Mouse (Mus musculus) ES-Bruce4 (cell line): ENCODE measurements around the gene Lancl3. TPM values are rescaled to one million over a fixed set of nuclear protein-coding genes. Genes with fewer than 3 reads are reported as not detected.
A peak's percentile ranks its signal among the peaks of the same experiment; 100 is the strongest.

ENCODE experiments used
- H3K27ac ChIP-seq: 2 replicates; pipeline ENCODE4 v1.5.1; 2012; ENCODE audit warnings: low read length, inconsistent platforms; ENCODE audit not compliant: insufficient read depth
- H3K27me3 ChIP-seq: 2 replicates; pipeline ENCODE4 v1.6.1; 2012; ENCODE audit warnings: mild to moderate bottlenecking, low read length, inconsistent platforms; ENCODE audit not compliant: control insufficient read depth, poor library complexity, insufficient read depth, severe bottlenecking
- H3K36me3 ChIP-seq: 2 replicates; pipeline ENCODE4 v1.6.1; 2012; ENCODE audit warnings: inconsistent platforms, mild to moderate bottlenecking, low read length, moderate library complexity; ENCODE audit not compliant: control insufficient read depth, poor library complexity, insufficient read depth, severe bottlenecking
- H3K4me1 ChIP-seq: one replicate; pipeline ENCODE4 v1.8.1; 2011; ENCODE audit warnings: low read length; ENCODE audit not compliant: control insufficient read depth, insufficient read depth
- H3K4me3 ChIP-seq: 2 replicates; pipeline ENCODE4 v1.5.1; 2011; ENCODE audit warnings: low read depth, mild to moderate bottlenecking, low read length
- H3K9ac ChIP-seq: 2 replicates; pipeline ENCODE4 v1.6.1; 2012; ENCODE audit warnings: low read depth, mild to moderate bottlenecking, inconsistent platforms; ENCODE audit not compliant: poor library complexity, severe bottlenecking
- H3K9me3 ChIP-seq: replicated peaks from 2 replicates; pipeline ENCODE4 v1.6.1; 2012; ENCODE audit warnings: mild to moderate bottlenecking, low read length, inconsistent platforms; ENCODE audit not compliant: control insufficient read depth, poor library complexity, insufficient read depth, severe bottlenecking
- CTCF ChIP-seq: IDR thresholded peaks from one replicate; pipeline ENCODE4 v1.8.1; 2011; ENCODE audit warnings: low read depth, low read length
- EP300 ChIP-seq: IDR thresholded peaks from 2 replicates; pipeline ENCODE4 v1.6.1; 2011; ENCODE audit warnings: low read depth, low read length; ENCODE audit not compliant: insufficient read depth
- POLR2A ChIP-seq: IDR thresholded peaks from one replicate; pipeline ENCODE4 v1.8.1; 2011; ENCODE audit warnings: low read length; ENCODE audit not compliant: insufficient read depth
- polyA plus RNA-seq: library from polyadenylated mRNA; stranded (reverse); fragments of >200 nt; gene quantifications from 2 replicates; pipeline ENCODE4 v1.2.4, GENCODE M21; 2011; ENCODE audit warnings: low read depth; ENCODE audit not compliant: missing spikeins, insufficient read depth, insufficient read length

The Lancl3 gene
- polyA plus RNA-seq, 1 experiment: 0.49 TPM

DNA sequence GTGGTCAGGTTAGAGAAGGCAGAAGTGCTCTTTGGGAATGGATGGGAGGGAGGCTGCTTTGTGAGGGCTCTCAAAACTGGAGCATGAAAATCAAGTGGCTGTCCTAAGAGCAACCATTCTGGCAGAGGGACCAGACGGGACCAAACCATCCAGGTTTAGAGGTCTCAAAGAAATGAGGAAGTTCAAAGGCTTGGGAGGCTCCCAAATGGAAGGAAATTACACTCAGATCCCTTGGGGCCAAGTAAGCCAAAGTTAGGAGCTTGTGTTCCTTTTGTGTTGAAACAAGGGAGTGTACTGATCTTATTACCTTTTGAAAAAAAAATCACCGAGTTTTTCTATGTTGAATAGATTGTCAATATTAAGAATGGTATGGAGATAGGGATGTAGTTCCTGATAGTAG is 5.4 kb downstream of the Lancl3 start:
- no peaks in the 10 kb centered on the region for H3K27me3 ChIP-seq
- no peaks in the 10 kb centered on the region for H3K4me1 ChIP-seq
- TF ChIP-seq CTCF: no peak
- no peak for TF ChIP-seq EP300
- TF ChIP-seq POLR2A: no peak
- no peak overlapping the region for H3K9ac ChIP-seq
- H3K4me3 ChIP-seq: no peak overlapping the region
- H3K9me3 ChIP-seq: no peaks in the 10 kb centered on the region
- no peaks in the 10 kb centered on the region for H3K36me3 ChIP-seq
- H3K27ac ChIP-seq: no peak overlapping the region

- Histone ChIP-seq H3K4me1 (no peaks in the 10 kb centered on the region), H3K9ac (no peak overlapping the region), H3K27ac (no peak overlapping the region), H3K36me3 (no peaks in the 10 kb centered on the region), H3K9me3 (no peaks in the 10 kb centered on the region), H3K27me3 (no peaks in the 10 kb centered on the region), H3K4me3 (no peak overlapping the region)
- TF ChIP-seq CTCF (peak; percentile 9), EP300 (no peak)
Observed at GRCm38 (mm10) chrX:9216244-9216643, 16.5 kb downstream of the Lancl3 start.

DNA sequence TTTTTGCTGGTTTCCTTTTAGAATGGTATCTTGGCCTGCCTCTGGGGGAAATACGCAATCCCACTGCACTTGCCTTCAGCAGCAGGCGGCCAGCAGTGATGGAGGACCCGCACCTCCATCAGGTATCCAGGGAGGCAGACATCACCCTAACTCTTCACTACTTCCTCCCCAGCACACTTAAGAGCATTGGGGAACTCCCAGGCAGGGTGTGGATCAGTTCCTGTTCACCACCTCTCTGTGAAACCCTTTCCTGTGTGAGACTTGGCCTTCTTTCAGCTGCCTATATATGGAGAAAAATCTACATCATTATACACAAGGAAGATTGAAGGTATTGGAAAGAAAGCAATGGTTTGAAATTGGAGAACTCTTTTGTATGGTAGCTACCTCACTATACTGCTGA is 19.9 kb downstream of the Lancl3 start:
- no peak overlapping the region for H3K27ac ChIP-seq
- H3K9me3 ChIP-seq: no peaks in the 10 kb centered on the region
- TF ChIP-seq EP300 (no peak), POLR2A (no peak), CTCF (no peak)
- no peaks in the 10 kb centered on the region for H3K27me3 ChIP-seq
- H3K36me3 ChIP-seq: no peaks in the 10 kb centered on the region
- no peak overlapping the region for H3K4me3 ChIP-seq
- H3K9ac ChIP-seq: no peak overlapping the region
- H3K4me1 ChIP-seq: no peaks in the 10 kb centered on the region

DNA sequence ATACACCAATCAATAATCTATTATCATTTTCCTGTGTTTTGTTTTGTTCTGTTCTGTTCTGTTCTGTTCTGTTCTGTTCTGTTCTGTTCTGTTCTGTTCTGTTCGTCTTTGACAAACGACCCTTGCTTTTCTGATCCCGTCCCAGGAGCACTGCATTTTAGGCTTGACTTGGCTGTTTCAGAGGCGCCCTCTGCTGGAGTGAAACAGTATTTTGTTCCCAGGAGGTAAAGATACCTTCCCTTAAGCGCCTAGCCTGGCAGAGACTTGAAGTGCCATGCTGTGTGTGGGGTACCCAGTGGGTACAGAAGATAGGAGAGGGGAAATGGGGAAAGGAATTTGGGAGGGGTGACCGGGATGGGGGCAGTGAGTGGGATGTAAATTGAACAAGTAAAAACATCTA is 21.5 kb downstream of the Lancl3 start:
- Histone ChIP-seq H3K9me3 (no peaks in the 10 kb centered on the region), H3K27me3 (no peaks in the 10 kb centered on the region), H3K9ac (no peak overlapping the region), H3K27ac (no peak overlapping the region), H3K4me1 (no peaks in the 10 kb centered on the region), H3K4me3 (no peak overlapping the region), H3K36me3 (no peaks in the 10 kb centered on the region)
- TF ChIP-seq CTCF: peak; percentile 35
- TF ChIP-seq POLR2A: no peak

- no peaks in the 10 kb centered on the region for H3K27me3 ChIP-seq
- no peaks in the 10 kb centered on the region for H3K4me1 ChIP-seq
- TF ChIP-seq POLR2A: no peak
- no peak for TF ChIP-seq EP300
- no peak for TF ChIP-seq CTCF
- H3K9ac ChIP-seq: no peak overlapping the region
- no peak overlapping the region for H3K27ac ChIP-seq
- H3K4me3 ChIP-seq: no peak overlapping the region
- no peaks in the 10 kb centered on the region for H3K9me3 ChIP-seq
- no peaks in the 10 kb centered on the region for H3K36me3 ChIP-seq
Observed at GRCm38 (mm10) chrX:9221736-9222135, 22.0 kb downstream of the Lancl3 start.

DNA sequence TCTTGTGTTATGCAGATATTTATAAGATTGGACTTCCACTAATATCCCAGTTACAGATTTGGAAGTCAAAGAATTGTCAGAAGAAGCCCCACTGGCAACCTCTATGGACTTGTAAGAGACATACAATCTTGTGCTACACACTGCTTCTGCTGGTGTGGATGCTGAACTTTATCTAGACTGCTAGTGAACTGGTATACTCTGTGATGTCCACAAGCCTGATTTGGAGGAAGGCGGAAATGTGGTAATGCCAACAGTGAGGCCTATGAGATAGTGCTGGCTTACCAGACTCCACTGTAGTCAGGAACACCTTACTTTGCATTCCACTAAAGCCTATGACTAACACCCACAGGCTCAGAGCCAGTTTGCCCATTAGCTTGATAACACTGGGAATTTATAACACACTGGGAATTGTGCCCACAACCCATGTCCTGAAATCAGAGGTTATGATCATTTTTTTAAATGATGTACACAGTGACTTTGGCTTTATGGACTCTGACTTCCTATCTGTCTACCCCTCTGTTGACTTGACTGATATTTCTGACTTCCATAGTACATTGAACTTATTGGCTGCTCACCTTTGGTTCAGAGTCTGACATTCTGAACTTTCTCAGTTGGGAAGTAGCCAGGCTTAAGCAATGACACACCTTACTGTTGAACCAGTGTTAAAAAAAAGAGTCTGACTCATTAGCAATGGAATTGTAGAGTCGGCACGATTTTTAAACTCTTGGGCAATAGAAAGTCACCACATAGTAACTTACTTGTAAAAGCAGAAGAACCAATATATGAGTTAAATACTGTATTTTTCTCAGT is 22.9 kb downstream of the Lancl3 start:
- Histone ChIP-seq H3K9me3 (no peaks in the 10 kb centered on the region), H3K9ac (no peak overlapping the region), H3K27ac (no peak overlapping the region), H3K4me3 (no peak overlapping the region), H3K4me1 (no peaks in the 10 kb centered on the region), H3K36me3 (no peaks in the 10 kb centered on the region), H3K27me3 (no peaks in the 10 kb centered on the region)
- no peak for TF ChIP-seq CTCF
- no peak for TF ChIP-seq EP300
- no peak for TF ChIP-seq POLR2A
